Mouse (Mus musculus) hindbrain, embryonic 16.5 days (tissue): Measurements from ENCODE around the gene Xpo5. TPM values are rescaled to one million over a fixed set of nuclear protein-coding genes. Genes with fewer than 3 reads are reported as not detected.

Source experiments
- ATAC-seq: fragments of 200-750 bp; cut with Nextera tagmentation; 2 replicates; pipeline ENCODE4 v1.8.0; 2017; ENCODE audit warnings: moderate TSS enrichment, moderate library complexity
- H3K27ac ChIP-seq: fragments of 300-500 bp; sonication (generic); 2 replicates; pipeline ENCODE4 v1.5.1; 2014; ENCODE audit warnings: low read depth, mild to moderate bottlenecking, control low read depth, low read length, moderate library complexity
- H3K27me3 ChIP-seq: fragments of 300-500 bp; sonication (generic); replicated peaks from 2 replicates; pipeline ENCODE4 v1.6.1; 2014; ENCODE audit warnings: low read length; ENCODE audit not compliant: control insufficient read depth, insufficient read depth
- H3K36me3 ChIP-seq: fragments of 300-500 bp; sonication (generic); 2 replicates; pipeline ENCODE4 v1.6.1; 2014; ENCODE audit warnings: mild to moderate bottlenecking, low read length, moderate library complexity, mixed read lengths; ENCODE audit not compliant: control insufficient read depth, insufficient read depth
- H3K4me1 ChIP-seq: fragments of 300-500 bp; sonication (generic); 2 replicates; pipeline ENCODE4 v1.6.1; 2014; ENCODE audit warnings: low read depth, low read length; ENCODE audit not compliant: control insufficient read depth, insufficient read depth
- H3K4me2 ChIP-seq: fragments of 300-500 bp; sonication (generic); 2 replicates; pipeline ENCODE4 v1.6.1; 2014; ENCODE audit warnings: mild to moderate bottlenecking, low read length, control low read depth, moderate library complexity
- H3K4me3 ChIP-seq: fragments of 300-500 bp; sonication (generic); 2 replicates; pipeline ENCODE4 v1.5.1; 2014; ENCODE audit warnings: mild to moderate bottlenecking, low read length, control low read depth, moderate library complexity
- H3K9ac ChIP-seq: fragments of 300-500 bp; sonication (generic); 2 replicates; pipeline ENCODE4 v1.6.1; 2014; ENCODE audit warnings: low read depth, mild to moderate bottlenecking, control low read depth, low read length, moderate library complexity
- H3K9me3 ChIP-seq: fragments of 300-500 bp; sonication (generic); 2 replicates; pipeline ENCODE4 v1.6.1; 2014; ENCODE audit warnings: mild to moderate bottlenecking, low read length, moderate library complexity; ENCODE audit not compliant: control insufficient read depth
- WGBS: fragments of 180-500 bp; shearing (Covaris S2); extraction: QIAGEN DNeasy Blood & Tissue Kit; methylation state at CpG from one replicate; pipeline ENCODE4 v1.1.7; 2014; 5-methylcytosine and 5-hydroxymethylcytosine counted together
- polyA plus RNA-seq: library from polyadenylated mRNA; unstranded; fragments of >200 nt; fragmentation: Nextera tagmentation; extraction: Ambion mirVana; gene quantifications from 2 replicates; pipeline ENCODE4 v1.2.1, GENCODE M21; 2015

Gene Xpo5
- polyA plus RNA-seq = 29.0 and 35.7 TPM in 2 replicates

DNA sequence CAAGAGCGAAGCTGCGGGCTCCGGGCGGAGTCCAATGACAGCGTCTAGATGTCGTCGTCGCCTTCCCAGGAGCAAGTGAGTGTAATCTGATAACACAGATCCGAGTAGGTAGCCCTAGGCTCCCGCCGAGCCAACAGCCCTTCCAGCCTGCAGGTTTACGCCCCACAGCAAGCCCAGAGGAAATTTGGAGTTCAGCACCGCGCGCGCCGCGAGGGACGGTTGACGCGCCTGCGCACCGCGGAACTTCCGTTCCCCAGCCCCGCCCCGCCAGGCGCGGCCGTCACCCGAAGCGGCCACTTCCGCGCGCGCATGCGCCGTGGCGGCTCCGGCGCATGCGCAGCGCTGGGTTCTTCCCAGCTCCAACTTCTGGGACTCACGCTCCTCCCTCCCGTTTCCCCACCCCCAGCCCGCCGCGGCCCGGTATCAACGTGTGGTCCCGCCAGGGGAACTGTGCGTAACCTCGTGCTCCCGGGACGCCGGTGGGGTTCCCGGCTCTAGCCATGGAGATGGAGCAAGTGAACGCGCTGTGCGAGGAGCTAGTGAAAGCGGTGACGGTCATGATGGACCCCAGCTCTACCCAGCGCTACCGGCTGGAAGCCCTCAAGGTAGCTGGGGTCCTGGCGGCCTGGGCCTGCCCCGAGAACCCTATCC is at the start of gene Xpo5, which contains the start of gene Polh:
Xpo5 (plus strand) TSS at position 362 of the 651 bp plus-strand sequence.
Polh (minus strand) TSS at position 225 of the 651 bp plus-strand sequence.
- Histone ChIP-seq H3K27me3 (no peaks in the 10 kb centered on the region), H3K36me3 (peaks cover 26% of the 10 kb centered on the region), H3K9me3 (no peaks in the 10 kb centered on the region), H3K4me2 (peak within 1 kb of the TSS; percentile 98), H3K4me3 (peak within 1 kb of the TSS; percentile 94), H3K27ac (peak within 1 kb of the TSS; percentile 84), H3K9ac (peak within 1 kb of the TSS; percentile 90), H3K4me1 (peaks cover 30% of the 10 kb centered on the region)
- ATAC-seq = peak; percentile 97
- under 1% methylated on average over 66 of the region's 66 CpGs for whole genome bisulfite sequencing

DNA sequence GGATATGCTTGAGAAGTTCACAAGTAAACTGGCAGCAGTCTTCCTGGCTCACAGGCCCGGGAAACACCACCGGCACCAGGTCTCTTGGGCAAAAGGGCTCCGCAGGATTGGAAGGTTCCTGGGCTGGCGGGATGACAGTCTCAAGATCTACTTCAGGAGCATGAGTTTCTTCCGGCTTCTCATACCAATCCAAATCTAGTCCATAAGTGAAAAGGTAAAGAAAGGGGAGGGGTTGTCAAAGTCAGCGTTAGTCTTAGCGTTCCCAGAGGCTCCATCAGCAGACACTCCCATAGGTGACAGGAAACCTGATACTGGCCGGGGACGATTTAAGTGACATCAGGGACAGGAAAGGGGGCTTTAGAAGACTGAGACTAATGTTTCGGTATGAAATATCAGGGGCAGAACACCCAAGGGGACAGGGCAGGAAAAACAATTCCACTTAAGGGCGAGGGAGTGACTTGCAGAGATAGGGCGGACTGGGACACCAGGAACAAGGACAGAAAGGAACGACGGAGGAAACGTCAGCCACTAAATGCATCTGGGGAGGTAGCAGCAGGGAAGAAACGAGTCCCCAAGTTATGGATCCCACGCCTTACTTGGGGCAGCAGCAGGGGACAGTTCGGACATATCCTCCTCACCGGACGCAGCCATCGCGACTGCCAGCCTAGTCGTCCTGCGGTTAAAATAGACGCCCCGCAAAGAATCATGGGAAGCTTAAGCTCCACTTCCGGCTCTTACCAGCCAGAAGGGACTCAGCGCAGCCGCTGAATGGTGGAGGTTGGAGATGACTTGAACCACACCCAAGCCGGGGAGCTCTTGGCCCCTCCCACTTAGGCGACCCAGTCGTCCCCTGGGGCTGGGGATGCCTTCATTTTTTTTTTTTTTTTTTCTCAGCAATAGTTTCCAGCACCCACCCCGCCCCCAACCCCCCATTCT is 49.5 kb upstream of the Xpo5 start, which contains the start of gene Mad2l1bp:
Mad2l1bp (minus strand) TSS at position 707 of the 936 bp plus-strand sequence.
- Histone ChIP-seq H3K36me3 (no peaks in the 10 kb centered on the region; the same call in 1 of the 2 replicates), H3K4me3 (peak within 1 kb of the TSS; percentile 63), H3K27ac (no peak within 1 kb of the TSS), H3K9ac (peak within 1 kb of the TSS; percentile 68), H3K9me3 (no peaks in the 10 kb centered on the region), H3K4me1 (peaks cover 8% of the 10 kb centered on the region), H3K4me2 (peak within 1 kb of the TSS; percentile 77), H3K27me3 (no peaks in the 10 kb centered on the region)
- WGBS = 8% methylated on average over 33 of the region's 33 CpGs
- ATAC-seq = peak; percentile 89

DNA sequence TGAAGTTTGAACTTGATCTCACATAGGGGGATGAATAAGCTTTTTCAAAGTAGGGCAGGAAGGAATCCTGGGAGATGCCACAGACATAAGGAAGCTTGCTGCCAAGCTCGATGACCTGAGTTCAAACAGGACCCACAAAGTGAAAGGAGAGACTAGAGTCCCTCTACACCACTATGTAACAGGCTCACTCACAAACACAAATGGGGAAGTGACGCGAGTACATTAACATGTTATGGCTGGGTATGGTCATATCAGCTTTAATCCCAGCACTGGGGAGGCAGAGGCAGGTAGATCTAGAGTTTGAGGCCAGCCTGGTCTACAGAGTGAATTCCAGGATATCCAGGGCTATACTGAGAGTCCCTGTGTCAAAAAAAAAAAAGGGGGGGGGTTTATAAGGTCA is 48.2 kb upstream of the Xpo5 start:
- H3K4me1 ChIP-seq = peaks cover 8% of the 10 kb centered on the region
- 93% methylated on average over 3 of the region's 3 CpGs for WGBS
- H3K4me2 ChIP-seq = no peak overlapping the region
- H3K9me3 ChIP-seq = no peaks in the 10 kb centered on the region
- no peak overlapping the region for H3K9ac ChIP-seq
- H3K36me3 ChIP-seq = no peaks in the 10 kb centered on the region
- H3K27me3 ChIP-seq = no peaks in the 10 kb centered on the region
- no peak for ATAC-seq
- H3K4me3 ChIP-seq = no peak overlapping the region
- no peak overlapping the region for H3K27ac ChIP-seq

DNA sequence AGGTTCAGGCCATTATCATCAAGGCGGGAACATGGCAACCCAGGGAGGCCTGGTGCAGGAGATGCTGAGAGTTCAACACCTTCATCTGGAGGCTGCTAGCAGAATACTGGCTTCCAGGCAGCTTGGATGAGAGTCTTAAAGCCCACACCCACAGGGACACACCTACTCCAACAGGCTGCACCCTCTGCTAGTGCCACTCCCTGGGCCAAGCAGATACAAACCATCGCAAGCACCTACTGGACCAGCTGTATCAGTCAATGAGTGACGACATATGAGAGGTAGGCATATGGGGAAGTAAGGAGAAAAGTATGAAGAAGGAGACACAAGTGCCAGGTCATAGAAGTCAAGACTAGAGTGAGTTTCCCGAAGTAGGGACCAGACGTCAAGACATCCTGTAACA is 45.9 kb upstream of the Xpo5 start:
- Histone ChIP-seq H3K4me1 (peaks cover 11% of the 10 kb centered on the region), H3K27me3 (no peaks in the 10 kb centered on the region), H3K4me2 (no peak overlapping the region), H3K27ac (no peak overlapping the region), H3K9me3 (no peaks in the 10 kb centered on the region), H3K9ac (no peak overlapping the region), H3K36me3 (no peaks in the 10 kb centered on the region), H3K4me3 (no peak overlapping the region)
- ATAC-seq = no peak
- WGBS = 88% methylated on average over 5 of the region's 5 CpGs

DNA sequence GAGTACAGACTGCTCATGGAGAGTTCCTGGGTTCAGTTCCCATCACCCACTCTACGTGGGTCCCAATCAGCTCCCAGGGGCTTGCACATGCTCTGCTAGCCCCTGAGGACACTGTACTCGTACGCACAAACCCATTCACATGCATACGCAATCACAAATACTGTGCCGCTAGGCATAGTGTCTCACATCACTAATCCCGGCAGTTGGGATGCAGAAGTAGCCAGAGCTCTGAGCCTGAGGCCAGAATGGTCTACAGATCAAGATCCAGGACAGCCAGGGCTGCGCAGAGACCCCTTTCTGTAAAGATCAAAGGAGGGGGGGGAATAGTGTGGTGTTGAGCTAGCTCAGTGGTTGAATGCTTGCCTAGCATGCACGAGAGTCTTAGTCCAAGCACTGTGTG is 45.5 kb upstream of the Xpo5 start:
- H3K9ac ChIP-seq = no peak overlapping the region
- H3K36me3 ChIP-seq = no peaks in the 10 kb centered on the region
- peaks cover 15% of the 10 kb centered on the region for H3K4me1 ChIP-seq
- no peak overlapping the region for H3K4me3 ChIP-seq
- 88% methylated on average over 8 of the region's 8 CpGs for WGBS
- H3K27ac ChIP-seq = no peak overlapping the region
- no peak overlapping the region for H3K4me2 ChIP-seq
- H3K9me3 ChIP-seq = no peaks in the 10 kb centered on the region
- no peaks in the 10 kb centered on the region for H3K27me3 ChIP-seq
- ATAC-seq = no peak

DNA sequence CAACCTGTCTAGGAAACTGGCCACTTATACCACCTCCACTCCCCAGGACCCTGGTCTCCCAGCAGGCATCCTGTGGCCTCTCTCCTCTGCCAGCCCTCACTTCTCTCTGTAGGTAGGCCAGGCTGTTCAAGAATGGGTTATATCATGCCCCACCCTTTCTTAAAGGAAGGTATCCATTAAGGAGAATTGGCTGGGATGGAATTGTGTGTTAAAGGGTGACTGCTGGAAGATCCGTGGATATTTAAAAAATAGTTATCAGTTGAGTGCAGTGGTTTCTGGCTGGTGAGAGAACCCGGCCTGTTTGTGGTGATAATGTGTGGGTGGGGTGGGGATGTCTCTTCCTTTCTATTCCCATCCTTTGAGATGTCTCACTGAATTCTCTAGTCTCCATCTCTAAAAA is 43.3 kb upstream of the Xpo5 start:
- H3K27me3 ChIP-seq = no peaks in the 10 kb centered on the region
- peaks cover 13% of the 10 kb centered on the region for H3K4me1 ChIP-seq
- 70% methylated on average over 2 of the region's 2 CpGs for WGBS
- no peak overlapping the region for H3K4me3 ChIP-seq
- no peak overlapping the region for H3K9ac ChIP-seq
- no peak for ATAC-seq
- peaks cover 2% of the 10 kb centered on the region; the same call in 1 of the 2 replicates for H3K36me3 ChIP-seq
- H3K4me2 ChIP-seq = no peak overlapping the region
- no peaks in the 10 kb centered on the region for H3K9me3 ChIP-seq
- no peak overlapping the region for H3K27ac ChIP-seq

DNA sequence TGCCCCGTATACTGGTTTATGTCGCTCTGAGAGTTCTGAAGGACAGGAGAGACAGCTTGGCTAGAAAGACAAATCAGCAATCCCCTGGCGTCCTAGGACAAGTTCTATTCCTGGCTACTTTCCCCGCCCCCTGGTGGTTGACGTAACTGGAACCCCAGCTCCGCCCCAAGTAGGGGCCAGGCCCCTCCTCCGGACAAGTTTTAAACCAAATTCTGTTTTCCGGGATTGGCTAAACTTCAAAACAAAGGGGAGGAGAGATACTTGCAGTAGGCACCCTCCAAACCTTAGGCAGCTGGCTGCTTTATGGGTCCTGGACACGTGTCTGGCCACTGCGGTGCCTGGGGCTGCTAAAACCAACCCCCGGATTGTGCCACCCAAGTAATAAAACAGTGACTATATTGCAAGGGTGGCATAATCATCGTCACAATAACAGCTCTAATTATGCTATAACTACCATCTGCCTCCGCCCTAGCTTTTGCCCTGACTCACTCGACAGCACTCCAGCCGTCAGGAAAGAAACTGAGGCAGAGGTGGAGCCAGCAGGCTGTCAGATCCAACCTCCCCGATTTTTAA is 42.4 kb upstream of the Xpo5 start:
- under 1% methylated on average over 16 of the region's 16 CpGs for WGBS
- Histone ChIP-seq H3K36me3 (peaks cover 8% of the 10 kb centered on the region; the same call in 1 of the 2 replicates), H3K4me3 (peak overlapping the region; percentile 75), H3K9me3 (no peaks in the 10 kb centered on the region), H3K4me1 (peaks cover 13% of the 10 kb centered on the region), H3K27me3 (no peaks in the 10 kb centered on the region), H3K9ac (peak overlapping the region; percentile 71), H3K4me2 (peak overlapping the region; percentile 73), H3K27ac (peak overlapping the region; percentile 79)
- peak; percentile 48 for ATAC-seq

DNA sequence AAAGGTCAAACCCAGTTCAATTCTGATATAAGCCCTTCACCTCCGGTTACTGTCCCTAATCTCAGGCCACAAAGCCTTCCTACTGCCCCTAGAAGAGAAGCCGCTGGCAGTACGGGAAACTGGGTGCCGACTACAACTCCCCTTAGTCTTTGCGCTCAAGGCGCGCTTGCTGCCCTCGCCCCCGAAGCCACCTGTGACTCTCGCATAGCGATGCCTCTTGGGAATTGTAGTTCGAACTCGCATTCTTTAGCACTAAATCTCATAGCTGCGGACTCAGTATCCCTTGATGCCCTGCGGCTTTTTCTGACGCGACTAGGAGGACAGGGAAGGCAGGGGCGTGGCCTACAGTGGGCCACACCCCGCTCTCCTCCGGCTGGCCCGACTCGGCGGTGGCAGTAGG is 41.9 kb upstream of the Xpo5 start, which contains the start of gene Gtpbp2:
Gtpbp2 (plus strand) TSS at position 347 of the 400 bp plus-strand sequence.
- Histone ChIP-seq H3K27me3 (no peaks in the 10 kb centered on the region), H3K4me2 (peak within 1 kb of the TSS; percentile 81), H3K4me1 (peaks cover 13% of the 10 kb centered on the region), H3K27ac (peak within 1 kb of the TSS; percentile 79), H3K9me3 (no peaks in the 10 kb centered on the region), H3K36me3 (peaks cover 10% of the 10 kb centered on the region; the same call in 1 of the 2 replicates), H3K4me3 (peak within 1 kb of the TSS; percentile 75), H3K9ac (peak within 1 kb of the TSS; percentile 84)
- peak; percentile 96 for ATAC-seq
- under 1% methylated on average over 17 of the region's 23 CpGs for WGBS
